Mouse (Mus musculus): ENCODE data around the gene Setd7. TPM values are rescaled to one million over a fixed set of nuclear protein-coding genes. Genes with fewer than 3 reads are reported as not detected.

Setd7 gene
- polyA plus RNA-seq, 1 experiment: 14.1 TPM

GRCm38 (mm10) chr3:51548987-51549579, 11.6 kb downstream of the Setd7 start:
- DNase-seq: no peak
- Histone ChIP-seq H3K4me3 (ENCODE audit: insufficient read depth, low read depth, low read length) (no peak overlapping the region), H3K4me1 (ENCODE audit: control insufficient read depth, insufficient read depth, low read length) (0 out of 2 replicates have a peak, but pooled peaks cover 6% of the 10 kb centered on the region), H3K27ac (ENCODE audit: insufficient read depth, low read depth, low read length) (no peak overlapping the region), H3K36me3 (ENCODE audit: control insufficient read depth, insufficient read depth, low read length) (no peaks in the 10 kb centered on the region), H3K27me3 (replicated peaks; ENCODE audit: control insufficient read depth, insufficient read depth, low read length) (no peaks in the 10 kb centered on the region)
- WGBS: 84% methylated on average over 17 of the region's 17 CpGs
- no peak for TF ChIP-seq CTCF (conservative IDR thresholded peaks at IDR 0.05; ENCODE audit: insufficient read depth, insufficient read length, low read depth, low read length)
- no peak for TF ChIP-seq POLR2A (IDR thresholded peaks at IDR 0.05; ENCODE audit: low read depth, low read length)

GRCm38 (mm10) chr3:51547577-51547976, 13.1 kb downstream of the Setd7 start:
- H3K27me3 ChIP-seq (replicated peaks; ENCODE audit: control insufficient read depth, insufficient read depth, low read length): no peaks in the 10 kb centered on the region
- TF ChIP-seq CTCF (conservative IDR thresholded peaks at IDR 0.05; ENCODE audit: insufficient read depth, insufficient read length, low read depth, low read length) (no peak), POLR2A (IDR thresholded peaks at IDR 0.05; ENCODE audit: low read depth, low read length) (no peak)
- WGBS: 70% methylated on average over 6 of the region's 6 CpGs
- no peaks in the 10 kb centered on the region for H3K36me3 ChIP-seq (ENCODE audit: control insufficient read depth, insufficient read depth, low read length)
- H3K4me3 ChIP-seq (ENCODE audit: insufficient read depth, low read depth, low read length): no peak overlapping the region
- DNase-seq: no peak
- H3K27ac ChIP-seq (ENCODE audit: insufficient read depth, low read depth, low read length): no peak overlapping the region
- H3K4me1 ChIP-seq (ENCODE audit: control insufficient read depth, insufficient read depth, low read length): no peaks in the 10 kb centered on the region

- Histone ChIP-seq H3K36me3 (ENCODE audit: control insufficient read depth, insufficient read depth, low read length) (no peaks in the 10 kb centered on the region; the same call in 1 of the 2 replicates), H3K4me3 (ENCODE audit: insufficient read depth, low read depth, low read length) (no peak overlapping the region), H3K27me3 (replicated peaks; ENCODE audit: control insufficient read depth, insufficient read depth, low read length) (no peaks in the 10 kb centered on the region), H3K27ac (ENCODE audit: insufficient read depth, low read depth, low read length) (no peak overlapping the region), H3K4me1 (ENCODE audit: control insufficient read depth, insufficient read depth, low read length) (no peaks in the 10 kb centered on the region)
- no peak for DNase-seq
- TF ChIP-seq CTCF (conservative IDR thresholded peaks at IDR 0.05; ENCODE audit: insufficient read depth, insufficient read length, low read depth, low read length): no peak
- no peak for TF ChIP-seq POLR2A (IDR thresholded peaks at IDR 0.05; ENCODE audit: low read depth, low read length)
- WGBS: 91% methylated on average over 19 of the region's 19 CpGs
These were observed 16.1 kb downstream of the Setd7 start for GRCm38 (mm10) chr3:51544442-51545128.

GRCm38 (mm10) chr3:51540659-51541058, 20.0 kb downstream of the Setd7 start:
- Histone ChIP-seq H3K4me3 (ENCODE audit: insufficient read depth, low read depth, low read length) (no peak overlapping the region), H3K27ac (ENCODE audit: insufficient read depth, low read depth, low read length) (no peak overlapping the region), H3K27me3 (replicated peaks; ENCODE audit: control insufficient read depth, insufficient read depth, low read length) (no peaks in the 10 kb centered on the region), H3K36me3 (ENCODE audit: control insufficient read depth, insufficient read depth, low read length) (no peaks in the 10 kb centered on the region; the same call in 1 of the 2 replicates), H3K4me1 (ENCODE audit: control insufficient read depth, insufficient read depth, low read length) (no peaks in the 10 kb centered on the region)
- TF ChIP-seq POLR2A (IDR thresholded peaks at IDR 0.05; ENCODE audit: low read depth, low read length): no peak
- TF ChIP-seq CTCF (conservative IDR thresholded peaks at IDR 0.05; ENCODE audit: insufficient read depth, insufficient read length, low read depth, low read length): no peak
- DNase-seq: no peak
- WGBS: 96% methylated on average over 9 of the region's 9 CpGs

- H3K27ac ChIP-seq (ENCODE audit: insufficient read depth, low read depth, low read length): no peak overlapping the region
- H3K4me1 ChIP-seq (ENCODE audit: control insufficient read depth, insufficient read depth, low read length): no peaks in the 10 kb centered on the region
- no peak overlapping the region for H3K4me3 ChIP-seq (ENCODE audit: insufficient read depth, low read depth, low read length)
- peak; percentile 88 for TF ChIP-seq CTCF (conservative IDR thresholded peaks at IDR 0.05; ENCODE audit: insufficient read depth, insufficient read length, low read depth, low read length)
- TF ChIP-seq POLR2A (IDR thresholded peaks at IDR 0.05; ENCODE audit: low read depth, low read length): no peak
- 58% methylated on average over 15 of the region's 15 CpGs for WGBS
- H3K27me3 ChIP-seq (replicated peaks; ENCODE audit: control insufficient read depth, insufficient read depth, low read length): no peaks in the 10 kb centered on the region
- DNase-seq: peak; percentile 69
- no peaks in the 10 kb centered on the region; the same call in 1 of the 2 replicates for H3K36me3 ChIP-seq (ENCODE audit: control insufficient read depth, insufficient read depth, low read length)
These were observed 20.9 kb downstream of the Setd7 start for GRCm38 (mm10) chr3:51539567-51540408.

GRCm38 (mm10) chr3:51534013-51534412, 26.7 kb downstream of the Setd7 start:
- H3K4me1 ChIP-seq (ENCODE audit: control insufficient read depth, insufficient read depth, low read length): peaks cover 4% of the 10 kb centered on the region; the same call in 1 of the 2 replicates
- no peak overlapping the region for H3K4me3 ChIP-seq (ENCODE audit: insufficient read depth, low read depth, low read length)
- H3K27me3 ChIP-seq (replicated peaks; ENCODE audit: control insufficient read depth, insufficient read depth, low read length): no peaks in the 10 kb centered on the region
- no peak for DNase-seq
- 83% methylated on average over 9 of the region's 9 CpGs for WGBS
- H3K36me3 ChIP-seq (ENCODE audit: control insufficient read depth, insufficient read depth, low read length): no peaks in the 10 kb centered on the region; the same call in 1 of the 2 replicates
- TF ChIP-seq POLR2A (IDR thresholded peaks at IDR 0.05; ENCODE audit: low read depth, low read length) (no peak), CTCF (conservative IDR thresholded peaks at IDR 0.05; ENCODE audit: insufficient read depth, insufficient read length, low read depth, low read length) (no peak)
- H3K27ac ChIP-seq (ENCODE audit: insufficient read depth, low read depth, low read length): no peak overlapping the region

Data from kidney, adult 2 months (tissue).